Mouse (Mus musculus) neural tube, embryonic 12.5 days (tissue): Measurements from ENCODE around the gene Sdk2. TPM values are rescaled to one million over a fixed set of nuclear protein-coding genes. Genes with fewer than 3 reads are reported as not detected.

Experiments used
- ATAC-seq: fragments of 200-750 bp; cut with Nextera tagmentation; 2 replicates; pipeline ENCODE4 v1.8.0; 2017; ENCODE audit warnings: low read depth, mild to moderate bottlenecking, moderate TSS enrichment, moderate library complexity; ENCODE audit not compliant: low FRiP score
- H3K27ac ChIP-seq: fragments of 300-500 bp; sonication (generic); 2 replicates; pipeline ENCODE4 v1.5.1; 2016
- H3K27me3 ChIP-seq: fragments of 300-500 bp; sonication (generic); replicated peaks from 2 replicates; pipeline ENCODE4 v1.6.1; 2016; ENCODE audit warnings: mild to moderate bottlenecking
- H3K36me3 ChIP-seq: fragments of 300-500 bp; sonication (generic); 2 replicates; pipeline ENCODE4 v1.6.1; 2016; ENCODE audit warnings: mild to moderate bottlenecking
- H3K4me1 ChIP-seq: fragments of 300-500 bp; sonication (generic); 2 replicates; pipeline ENCODE4 v1.6.1; 2016
- H3K4me2 ChIP-seq: fragments of 300-500 bp; sonication (generic); replicated peaks from 2 replicates; pipeline ENCODE4 v1.6.1; 2016; ENCODE audit warnings: mild to moderate bottlenecking
- H3K4me3 ChIP-seq: fragments of 300-500 bp; sonication (generic); 2 replicates; pipeline ENCODE4 v1.5.1; 2016
- H3K9ac ChIP-seq: fragments of 300-500 bp; sonication (generic); 2 replicates; pipeline ENCODE4 v1.6.1; 2016; ENCODE audit warnings: mild to moderate bottlenecking
- H3K9me3 ChIP-seq: fragments of 300-500 bp; sonication (generic); 2 replicates; pipeline ENCODE4 v1.6.1; 2016; ENCODE audit warnings: mild to moderate bottlenecking
- WGBS: fragments of 180-500 bp; shearing (Covaris S2); methylation state at CpG from one replicate; pipeline ENCODE4 v1.1.7; 2016; 5-methylcytosine and 5-hydroxymethylcytosine counted together
- polyA plus RNA-seq: library from polyadenylated mRNA; unstranded; fragments of >200 nt; fragmentation: Nextera tagmentation; extraction: Ambion mirVana; gene quantifications from 2 replicates; pipeline ENCODE4 v1.2.1, GENCODE M21; 2016

Sdk2 gene
- polyA plus RNA-seq, 1 experiment from 2014 or later = 7.1 TPM

- WGBS = 50% methylated on average over 5 of the region's 5 CpGs
- H3K36me3 ChIP-seq = no peaks in the 10 kb centered on the region
- 0 out of 2 replicates have a peak overlapping the region, but pooled peaks have one; percentile 13 for H3K9ac ChIP-seq
- H3K27ac ChIP-seq = no peak overlapping the region
- no peak overlapping the region for H3K4me2 ChIP-seq
- peaks cover 27% of the 10 kb centered on the region for H3K4me1 ChIP-seq
- H3K4me3 ChIP-seq = no peak overlapping the region
- H3K27me3 ChIP-seq = no peaks in the 10 kb centered on the region
- ATAC-seq = peak; percentile 56
- no peaks in the 10 kb centered on the region for H3K9me3 ChIP-seq
Measured at GRCm38 (mm10) chr11:113923137-113923536, 143.7 kb downstream of the Sdk2 start.

GRCm38 (mm10) chr11:113903131-113903860 is 163.6 kb downstream of the Sdk2 start:
- WGBS = 75% methylated on average over 16 of the region's 16 CpGs
- no peaks in the 10 kb centered on the region for H3K27me3 ChIP-seq
- no peak for ATAC-seq
- 0 out of 2 replicates have a peak, but pooled peaks cover 2% of the 10 kb centered on the region for H3K4me1 ChIP-seq
- H3K36me3 ChIP-seq = no peaks in the 10 kb centered on the region
- H3K27ac ChIP-seq = no peak overlapping the region
- H3K9ac ChIP-seq = no peak overlapping the region
- H3K4me3 ChIP-seq = no peak overlapping the region
- no peaks in the 10 kb centered on the region for H3K9me3 ChIP-seq
- H3K4me2 ChIP-seq = no peak overlapping the region

- ATAC-seq = no peak
- Histone ChIP-seq H3K4me2 (no peak overlapping the region), H3K27me3 (no peaks in the 10 kb centered on the region), H3K27ac (no peak overlapping the region), H3K36me3 (no peaks in the 10 kb centered on the region), H3K9me3 (no peaks in the 10 kb centered on the region), H3K9ac (no peak overlapping the region), H3K4me3 (no peak overlapping the region), H3K4me1 (no peaks in the 10 kb centered on the region)
- WGBS = 75% methylated on average over 7 of the region's 7 CpGs
Measured at GRCm38 (mm10) chr11:113901906-113902305, 164.9 kb downstream of the Sdk2 start.

GRCm38 (mm10) chr11:113898671-113899070 is 168.2 kb downstream of the Sdk2 start:
- H3K4me1 ChIP-seq = no peaks in the 10 kb centered on the region
- H3K27me3 ChIP-seq = no peaks in the 10 kb centered on the region
- no peaks in the 10 kb centered on the region for H3K9me3 ChIP-seq
- H3K4me3 ChIP-seq = no peak overlapping the region
- ATAC-seq = no peak
- H3K4me2 ChIP-seq = no peak overlapping the region
- no peak overlapping the region for H3K27ac ChIP-seq
- H3K36me3 ChIP-seq = no peaks in the 10 kb centered on the region
- H3K9ac ChIP-seq = no peak overlapping the region
- 45% methylated on average over 7 of the region's 7 CpGs for WGBS

GRCm38 (mm10) chr11:113896006-113896405 is 170.8 kb downstream of the Sdk2 start:
- no peak overlapping the region for H3K27ac ChIP-seq
- H3K27me3 ChIP-seq = no peaks in the 10 kb centered on the region
- no peaks in the 10 kb centered on the region for H3K36me3 ChIP-seq
- no peaks in the 10 kb centered on the region for H3K9me3 ChIP-seq
- H3K4me2 ChIP-seq = no peak overlapping the region
- H3K4me3 ChIP-seq = no peak overlapping the region
- ATAC-seq = no peak
- 90% methylated on average over 5 of the region's 5 CpGs for whole genome bisulfite sequencing
- H3K9ac ChIP-seq = no peak overlapping the region
- peaks cover 13% of the 10 kb centered on the region for H3K4me1 ChIP-seq

- ATAC-seq = no peak
- no peaks in the 10 kb centered on the region for H3K9me3 ChIP-seq
- no peaks in the 10 kb centered on the region for H3K36me3 ChIP-seq
- no peak overlapping the region for H3K4me2 ChIP-seq
- H3K27me3 ChIP-seq = no peaks in the 10 kb centered on the region
- H3K27ac ChIP-seq = no peak overlapping the region
- H3K4me3 ChIP-seq = no peak overlapping the region
- H3K4me1 ChIP-seq = peaks cover 13% of the 10 kb centered on the region
- no peak overlapping the region for H3K9ac ChIP-seq
- WGBS = 62% methylated on average over 6 of the region's 6 CpGs
Measured at GRCm38 (mm10) chr11:113892924-113893323, 173.9 kb downstream of the Sdk2 start.

- H3K27me3 ChIP-seq = no peaks in the 10 kb centered on the region
- H3K4me1 ChIP-seq = peaks cover 13% of the 10 kb centered on the region
- H3K27ac ChIP-seq = no peak overlapping the region
- 56% methylated on average over 6 of the region's 6 CpGs for WGBS
- H3K9me3 ChIP-seq = no peaks in the 10 kb centered on the region
- no peaks in the 10 kb centered on the region for H3K36me3 ChIP-seq
- no peak overlapping the region for H3K4me2 ChIP-seq
- H3K9ac ChIP-seq = no peak overlapping the region
- H3K4me3 ChIP-seq = no peak overlapping the region
- no peak for ATAC-seq
Measured at GRCm38 (mm10) chr11:113892067-113892466, 174.8 kb downstream of the Sdk2 start.

- no peak overlapping the region for H3K9ac ChIP-seq
- 89% methylated on average over 5 of the region's 5 CpGs for WGBS
- H3K9me3 ChIP-seq = no peaks in the 10 kb centered on the region
- no peak for ATAC-seq
- no peak overlapping the region for H3K27ac ChIP-seq
- peaks cover 25% of the 10 kb centered on the region for H3K4me1 ChIP-seq
- H3K36me3 ChIP-seq = no peaks in the 10 kb centered on the region
- H3K4me3 ChIP-seq = no peak overlapping the region
- no peaks in the 10 kb centered on the region for H3K27me3 ChIP-seq
- H3K4me2 ChIP-seq = no peak overlapping the region
Measured at GRCm38 (mm10) chr11:113888156-113888750, 178.6 kb downstream of the Sdk2 start.

GRCm38 (mm10) chr11:113886299-113886698 is 180.5 kb downstream of the Sdk2 start:
- Histone ChIP-seq H3K9me3 (no peaks in the 10 kb centered on the region), H3K4me3 (no peak overlapping the region), H3K4me1 (peaks cover 13% of the 10 kb centered on the region; the same call in 1 of the 2 replicates), H3K27me3 (no peaks in the 10 kb centered on the region), H3K4me2 (no peak overlapping the region), H3K9ac (no peak overlapping the region), H3K27ac (no peak overlapping the region), H3K36me3 (0 out of 2 replicates have a peak, but pooled peaks cover under 1% of the 10 kb centered on the region)
- ATAC-seq = 0 out of 2 replicates have a peak, but pooled peaks have one; percentile 17
- 78% methylated on average over 7 of the region's 7 CpGs for WGBS

GRCm38 (mm10) chr11:113884962-113885361 is 181.9 kb downstream of the Sdk2 start:
- Histone ChIP-seq H3K27me3 (no peaks in the 10 kb centered on the region), H3K9ac (no peak overlapping the region), H3K4me1 (peaks cover 13% of the 10 kb centered on the region; the same call in 1 of the 2 replicates), H3K4me2 (no peak overlapping the region), H3K27ac (no peak overlapping the region), H3K4me3 (no peak overlapping the region), H3K9me3 (no peaks in the 10 kb centered on the region), H3K36me3 (peaks cover 3% of the 10 kb centered on the region; the same call in 1 of the 2 replicates)
- WGBS = 45% methylated on average over 11 of the region's 11 CpGs
- ATAC-seq = peak; percentile 61; the same call in 1 of the 2 replicates

- no peak overlapping the region for H3K4me2 ChIP-seq
- peaks cover 13% of the 10 kb centered on the region; the same call in 1 of the 2 replicates for H3K4me1 ChIP-seq
- no peak overlapping the region for H3K9ac ChIP-seq
- H3K4me3 ChIP-seq = no peak overlapping the region
- no peaks in the 10 kb centered on the region for H3K9me3 ChIP-seq
- H3K36me3 ChIP-seq = peaks cover 3% of the 10 kb centered on the region; the same call in 1 of the 2 replicates
- ATAC-seq = no peak
- 80% methylated on average over 8 of the region's 8 CpGs for WGBS
- H3K27ac ChIP-seq = no peak overlapping the region
- no peaks in the 10 kb centered on the region for H3K27me3 ChIP-seq
Measured at GRCm38 (mm10) chr11:113883031-113883430, 183.8 kb downstream of the Sdk2 start.

- WGBS = 90% methylated on average over 6 of the region's 6 CpGs
- no peak overlapping the region for H3K4me3 ChIP-seq
- no peak for ATAC-seq
- no peak overlapping the region for H3K9ac ChIP-seq
- H3K27ac ChIP-seq = no peak overlapping the region
- H3K4me1 ChIP-seq = peaks cover 13% of the 10 kb centered on the region; the same call in 1 of the 2 replicates
- H3K36me3 ChIP-seq = peaks cover 3% of the 10 kb centered on the region; the same call in 1 of the 2 replicates
- H3K4me2 ChIP-seq = no peak overlapping the region
- H3K9me3 ChIP-seq = no peaks in the 10 kb centered on the region
- no peaks in the 10 kb centered on the region for H3K27me3 ChIP-seq
Measured at GRCm38 (mm10) chr11:113881864-113882263, 185.0 kb downstream of the Sdk2 start.
